Mouse (Mus musculus) midbrain, embryonic 14.5 days (tissue): ENCODE data around the gene Tomm70a. TPM values are rescaled to one million over a fixed set of nuclear protein-coding genes. Genes with fewer than 3 reads are reported as not detected.

Source experiments
- ATAC-seq: fragments of 200-750 bp; cut with Nextera tagmentation; 2 replicates; pipeline ENCODE4 v1.8.0; 2017; ENCODE audit warnings: moderate number of reproducible peaks, moderate library complexity; ENCODE audit not compliant: low FRiP score, low TSS enrichment
- DNase-seq: peaks from one replicate; pipeline ENCODE4 v3.0.0-alpha.2; 2015
- H3K27ac ChIP-seq: fragments of 300-500 bp; sonication (generic); replicated peaks from 2 replicates; pipeline ENCODE4 v1.5.1; 2014; ENCODE audit warnings: mild to moderate bottlenecking, low read depth, low read length, moderate library complexity
- H3K27me3 ChIP-seq: fragments of 300-500 bp; sonication (generic); 2 replicates; pipeline ENCODE4 v1.6.1; 2014; ENCODE audit warnings: low read length, control low read depth, mixed read lengths; ENCODE audit not compliant: control insufficient read depth, insufficient read depth
- H3K36me3 ChIP-seq: fragments of 300-500 bp; sonication (generic); 2 replicates; pipeline ENCODE4 v1.6.1; 2014; ENCODE audit warnings: low read length, control low read depth; ENCODE audit not compliant: control insufficient read depth, insufficient read depth
- H3K4me1 ChIP-seq: fragments of 300-500 bp; sonication (generic); 2 replicates; pipeline ENCODE4 v1.6.1; 2014; ENCODE audit warnings: mild to moderate bottlenecking, antibody characterized with exemption, low read length, control low read depth; ENCODE audit not compliant: control insufficient read depth, insufficient read depth
- H3K4me2 ChIP-seq: fragments of 300-500 bp; sonication (generic); 2 replicates; pipeline ENCODE4 v1.6.1; 2014; ENCODE audit warnings: mild to moderate bottlenecking, low read length, moderate library complexity
- H3K4me3 ChIP-seq: fragments of 300-500 bp; sonication (generic); replicated peaks from 2 replicates; pipeline ENCODE4 v1.5.1; 2014; ENCODE audit warnings: low read depth, low read length
- H3K9ac ChIP-seq: fragments of 300-500 bp; sonication (generic); replicated peaks from 2 replicates; pipeline ENCODE4 v1.6.1; 2014; ENCODE audit warnings: mild to moderate bottlenecking, low read length, moderate library complexity
- H3K9me3 ChIP-seq: fragments of 300-500 bp; sonication (generic); 2 replicates; pipeline ENCODE4 v1.6.1; 2016; ENCODE audit warnings: low read length, control low read depth, mixed read lengths; ENCODE audit not compliant: control insufficient read depth
- WGBS: fragments of 180-500 bp; shearing (Covaris S2); extraction: QIAGEN DNeasy Blood & Tissue Kit; methylation state at CpG from one replicate; pipeline ENCODE4 v1.1.7; 2014; 5-methylcytosine and 5-hydroxymethylcytosine counted together
- polyA plus RNA-seq: library from polyadenylated mRNA; unstranded; fragments of >200 nt; fragmentation: Nextera tagmentation; extraction: Ambion mirVana; gene quantifications from 2 replicates; pipeline ENCODE4 v1.2.1, GENCODE M21; 2014

Gene Tomm70a
- polyA plus RNA-seq, 1 experiment from 2014 or later, result 86.6 TPM

GRCm38 (mm10) chr16:57189493-57189892 is 68.0 kb downstream of the Tomm70a start:
- Histone ChIP-seq H3K9ac (no peak overlapping the region), H3K4me2 (no peak overlapping the region), H3K4me1 (no peaks in the 10 kb centered on the region), H3K27ac (no peak overlapping the region), H3K27me3 (no peaks in the 10 kb centered on the region), H3K36me3 (peaks cover 48% of the 10 kb centered on the region), H3K4me3 (no peak overlapping the region), H3K9me3 (no peaks in the 10 kb centered on the region)
- WGBS, result 96% methylated on average over 2 of the region's 2 CpGs
- DNase-seq (no peak), ATAC-seq (no peak)

DNA sequence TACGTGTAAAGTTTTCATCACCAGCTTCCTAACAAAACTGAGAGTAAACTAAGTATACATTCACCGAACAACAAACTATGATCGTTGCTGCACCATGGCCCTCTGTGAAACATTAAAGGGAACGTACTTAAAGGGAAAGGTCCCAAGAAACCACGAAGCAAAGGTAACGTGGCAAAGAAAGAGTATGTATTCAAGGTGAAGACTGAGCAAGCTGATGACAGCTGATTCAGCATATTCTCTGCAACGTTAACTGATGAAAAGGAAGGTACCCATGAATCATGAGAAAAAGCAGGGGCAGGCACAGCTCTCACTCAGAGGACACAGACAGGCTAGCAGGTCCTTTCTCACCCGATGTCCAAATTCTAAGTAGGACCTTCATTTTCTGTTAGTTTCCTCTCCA is 68.9 kb downstream of the Tomm70a start:
- no peak overlapping the region for H3K27ac ChIP-seq
- DNase-seq, result no peak
- no peak for ATAC-seq
- H3K4me3 ChIP-seq, result no peak overlapping the region
- H3K36me3 ChIP-seq, result peaks cover 48% of the 10 kb centered on the region
- H3K4me2 ChIP-seq, result no peak overlapping the region
- no peaks in the 10 kb centered on the region for H3K9me3 ChIP-seq
- no peaks in the 10 kb centered on the region for H3K4me1 ChIP-seq
- H3K9ac ChIP-seq, result no peak overlapping the region
- no peaks in the 10 kb centered on the region for H3K27me3 ChIP-seq
- WGBS, result 95% methylated on average over 8 of the region's 8 CpGs

- H3K9me3 ChIP-seq, result no peaks in the 10 kb centered on the region
- DNase-seq (no peak), ATAC-seq (no peak)
- no peaks in the 10 kb centered on the region for H3K4me1 ChIP-seq
- H3K27me3 ChIP-seq, result no peaks in the 10 kb centered on the region
- no peak overlapping the region for H3K9ac ChIP-seq
- 85% methylated on average over 14 of the region's 14 CpGs for WGBS
- no peak overlapping the region for H3K4me3 ChIP-seq
- H3K36me3 ChIP-seq, result peaks cover 41% of the 10 kb centered on the region
- no peak overlapping the region for H3K4me2 ChIP-seq
- H3K27ac ChIP-seq, result no peak overlapping the region
These were observed 69.7 kb downstream of the Tomm70a start for GRCm38 (mm10) chr16:57191214-57191613.

DNA sequence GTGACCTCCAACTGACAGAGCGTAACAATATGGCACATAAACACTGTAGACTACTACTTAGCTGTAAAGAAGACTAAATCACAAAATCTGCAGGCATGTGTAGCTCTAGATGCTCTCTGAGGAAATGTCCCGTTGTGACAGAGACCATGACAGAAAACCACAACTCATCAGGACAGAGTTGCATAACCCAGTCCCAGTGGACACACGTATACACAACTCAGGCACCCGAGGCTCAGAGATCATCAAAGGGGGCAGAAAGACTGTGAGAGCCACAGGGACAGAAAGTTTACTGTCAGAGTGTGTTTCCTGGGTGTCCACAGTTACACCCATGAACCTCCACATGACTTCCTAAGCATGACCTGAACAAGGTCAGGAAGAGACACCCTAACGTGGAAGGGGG is 75.1 kb downstream of the Tomm70a start:
- WGBS, result 83% methylated on average over 5 of the region's 5 CpGs
- no peak for ATAC-seq
- no peak overlapping the region for H3K4me2 ChIP-seq
- no peaks in the 10 kb centered on the region for H3K4me1 ChIP-seq
- H3K27ac ChIP-seq, result no peak overlapping the region
- no peaks in the 10 kb centered on the region for H3K9me3 ChIP-seq
- DNase-seq, result no peak
- no peaks in the 10 kb centered on the region for H3K27me3 ChIP-seq
- H3K36me3 ChIP-seq, result peaks cover 41% of the 10 kb centered on the region
- H3K4me3 ChIP-seq, result no peak overlapping the region
- no peak overlapping the region for H3K9ac ChIP-seq

- no peak for ATAC-seq
- DNase-seq, result no peak
- no peaks in the 10 kb centered on the region for H3K27me3 ChIP-seq
- H3K4me1 ChIP-seq, result no peaks in the 10 kb centered on the region
- WGBS, result 86% methylated on average over 3 of the region's 3 CpGs
- H3K9me3 ChIP-seq, result no peaks in the 10 kb centered on the region
- no peak overlapping the region for H3K9ac ChIP-seq
- H3K4me2 ChIP-seq, result no peak overlapping the region
- H3K27ac ChIP-seq, result no peak overlapping the region
- no peak overlapping the region for H3K4me3 ChIP-seq
- H3K36me3 ChIP-seq, result peaks cover 34% of the 10 kb centered on the region
These were observed 75.8 kb downstream of the Tomm70a start for GRCm38 (mm10) chr16:57197281-57197680.

Other genes with a start within 250 kb of the Tomm70a start
- gene Tmem45a, start 235.5 kb upstream of the Tomm70a start, polyA plus RNA-seq, result 2.5 and 6.0 TPM in 2 replicates
- gene Lnp1, start 193.6 kb upstream of the Tomm70a start, polyA plus RNA-seq, result not detected in 2 replicates
- gene Tmem45a2, start 50.3 kb upstream of the Tomm70a start, polyA plus RNA-seq, result not detected in 2 replicates
- 45.3 and 49.0 TPM in 2 replicates for gene Nit2, start 45.6 kb downstream of the Tomm70a start, polyA plus RNA-seq
- 47.4 and 52.4 TPM in 2 replicates for gene Tbc1d23, start 109.8 kb downstream of the Tomm70a start, polyA plus RNA-seq
- 0.18 and 0.35 TPM in 2 replicates for gene Tmem30c, start 171.2 kb downstream of the Tomm70a start, polyA plus RNA-seq
- 1.4 and 3.0 TPM in 2 replicates for gene Filip1l, start 231.4 kb downstream of the Tomm70a start, polyA plus RNA-seq